Mouse (Mus musculus): ENCODE data around the gene C130050O18Rik. TPM values are rescaled to one million over a fixed set of nuclear protein-coding genes. Genes with fewer than 3 reads are reported as not detected.

Gene C130050O18Rik
- total RNA-seq (2014; fragmentation: Nextera tagmentation) (0.83 TPM in 1 of 2 replicates, not detected in the other), total RNA-seq (2017) (0.06 and 0.33 TPM in 2 replicates), polyA plus RNA-seq (2012) (0.03 and 0.07 TPM in 2 replicates)

DNA sequence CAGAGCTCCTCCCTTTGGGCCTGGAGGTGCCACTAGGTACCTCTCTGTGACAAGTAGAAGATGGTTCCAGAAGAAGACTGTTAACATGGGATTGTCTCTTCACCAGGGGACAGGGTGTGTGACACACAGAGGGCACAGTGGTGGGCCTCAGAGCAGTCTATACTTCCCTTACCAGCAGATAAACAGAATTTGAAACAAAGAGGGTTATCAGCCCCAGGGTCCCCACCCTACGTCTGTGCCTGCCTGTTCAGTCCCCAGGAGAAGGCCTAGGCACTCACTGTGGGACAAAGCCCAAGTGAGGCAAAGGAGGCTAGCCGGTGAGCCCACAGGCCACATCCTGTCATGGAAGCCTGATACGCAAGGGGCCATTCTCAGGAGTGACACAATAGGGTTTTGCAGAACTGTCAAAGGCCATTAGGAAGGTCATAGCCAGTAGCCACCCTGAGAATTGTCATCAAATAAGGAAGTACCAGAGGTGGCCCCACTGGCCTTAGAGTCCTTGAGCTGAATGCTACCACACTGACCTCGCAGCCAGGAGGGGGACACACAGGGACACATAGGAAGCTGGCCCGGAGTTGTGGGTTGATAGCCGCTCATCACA lies at the start of gene C130050O18Rik:
Gene C130050O18Rik (plus strand): TSS at position 480 of the 601 bp plus-strand sequence.
- no peak for TF ChIP-seq GATA1 (IDR thresholded peaks at IDR 0.05; ENCODE audit: borderline replicate concordance, low read length)
- no peak for TF ChIP-seq CTCF (IDR thresholded peaks at IDR 0.05; ENCODE audit: low read depth, low read length)
- TF ChIP-seq POLR2AphosphoS5 (IDR thresholded peaks at IDR 0.05; ENCODE audit: insufficient replicate concordance, low read depth, low read length): no peak
- no peak for TF ChIP-seq GATA2 (IDR thresholded peaks at IDR 0.05; ENCODE audit: borderline replicate concordance, low read depth, low read length)
- TF ChIP-seq TAL1 (conservative IDR thresholded peaks at IDR 0.05; ENCODE audit: low read depth, low read length): no peak

DNA sequence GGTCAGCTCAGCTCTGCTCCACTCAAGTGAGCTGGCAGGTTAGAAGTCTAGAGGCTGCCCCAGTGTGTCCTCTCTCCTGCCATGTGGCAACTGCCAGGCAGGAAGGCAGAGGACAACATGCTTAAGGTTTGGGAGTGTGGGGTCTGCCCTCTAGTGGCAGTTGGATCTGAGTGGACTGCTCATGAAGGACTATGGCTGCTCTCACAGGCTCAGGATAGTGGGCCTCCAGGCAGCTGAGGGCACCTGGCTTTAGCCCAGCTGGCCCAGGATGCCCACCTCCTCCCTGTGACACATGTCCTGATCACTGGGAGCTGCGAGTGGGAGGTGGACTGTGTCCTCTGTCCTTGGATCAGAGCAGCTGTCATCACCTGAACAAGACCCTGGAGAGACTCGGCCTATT lies 46.4 kb upstream of the C130050O18Rik start:
- peaks cover 7% of the 10 kb centered on the region; the same call in 1 of the 2 replicates for H3K27me3 ChIP-seq (ENCODE audit: insufficient read depth, low read length)
- no peaks in the 10 kb centered on the region for H3K9me3 ChIP-seq (replicated peaks)
- ATAC-seq (ENCODE audit: extremely low read depth, insufficient number of reproducible peaks, low FRiP score, poor library complexity, severe bottlenecking) (no peak), DNase-seq (ENCODE audit: low spot score) (no peak)
- H3K4me3 ChIP-seq (ENCODE audit: low read depth, low read length): no peak overlapping the region
- no peak for TF ChIP-seq GATA1 (IDR thresholded peaks at IDR 0.05; ENCODE audit: borderline replicate concordance, low read length)
- TF ChIP-seq GATA2 (IDR thresholded peaks at IDR 0.05; ENCODE audit: borderline replicate concordance, low read depth, low read length): no peak
- no peak for TF ChIP-seq TAL1 (conservative IDR thresholded peaks at IDR 0.05; ENCODE audit: low read depth, low read length)
- TF ChIP-seq POLR2AphosphoS5 (IDR thresholded peaks at IDR 0.05; ENCODE audit: insufficient replicate concordance, low read depth, low read length): no peak
- TF ChIP-seq CTCF (IDR thresholded peaks at IDR 0.05; ENCODE audit: low read depth, low read length): no peak
- peaks cover 66% of the 10 kb centered on the region for H3K36me3 ChIP-seq (replicated peaks)
- peaks cover 40% of the 10 kb centered on the region for H3K4me1 ChIP-seq (ENCODE audit: insufficient read depth, low read depth, low read length)

More for the DNA sequence above, at the start of gene C130050O18Rik:
- no peak for DNase-seq (ENCODE audit: low spot score)
- H3K36me3 ChIP-seq (replicated peaks): peaks cover 92% of the 10 kb centered on the region
- ATAC-seq (ENCODE audit: extremely low read depth, insufficient number of reproducible peaks, low FRiP score, poor library complexity, severe bottlenecking): no peak
- peaks cover 20% of the 10 kb centered on the region for H3K4me1 ChIP-seq (ENCODE audit: insufficient read depth, low read depth, low read length)
- no peaks in the 10 kb centered on the region for H3K9me3 ChIP-seq (replicated peaks)
- no peaks in the 10 kb centered on the region for H3K27me3 ChIP-seq (ENCODE audit: insufficient read depth, low read length)
- no peak within 1 kb of the TSS for H3K4me3 ChIP-seq (ENCODE audit: low read depth, low read length)

DNA sequence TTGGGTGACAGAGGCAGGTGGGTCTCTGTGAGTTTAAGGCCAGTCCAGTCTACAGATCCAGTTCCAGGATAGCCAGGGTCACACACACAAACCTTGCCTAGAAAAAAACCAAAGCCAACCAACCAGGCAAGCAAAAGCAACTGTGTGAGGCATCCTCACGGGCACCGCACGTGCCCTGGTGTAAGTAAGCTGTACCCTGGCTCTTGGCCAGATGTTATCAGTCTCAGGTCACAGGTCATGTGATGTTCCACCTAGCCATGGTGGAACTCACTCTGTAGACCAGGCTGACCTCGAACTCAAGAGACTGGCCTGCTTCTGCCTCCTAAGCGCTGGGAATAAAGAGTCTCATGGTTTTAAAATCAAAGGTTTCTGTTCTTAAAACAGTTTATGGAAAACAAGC lies 45.8 kb upstream of the C130050O18Rik start:
- DNase-seq (ENCODE audit: low spot score): no peak
- H3K4me1 ChIP-seq (ENCODE audit: insufficient read depth, low read depth, low read length): peaks cover 40% of the 10 kb centered on the region
- H3K36me3 ChIP-seq (replicated peaks): peaks cover 69% of the 10 kb centered on the region

DNA sequence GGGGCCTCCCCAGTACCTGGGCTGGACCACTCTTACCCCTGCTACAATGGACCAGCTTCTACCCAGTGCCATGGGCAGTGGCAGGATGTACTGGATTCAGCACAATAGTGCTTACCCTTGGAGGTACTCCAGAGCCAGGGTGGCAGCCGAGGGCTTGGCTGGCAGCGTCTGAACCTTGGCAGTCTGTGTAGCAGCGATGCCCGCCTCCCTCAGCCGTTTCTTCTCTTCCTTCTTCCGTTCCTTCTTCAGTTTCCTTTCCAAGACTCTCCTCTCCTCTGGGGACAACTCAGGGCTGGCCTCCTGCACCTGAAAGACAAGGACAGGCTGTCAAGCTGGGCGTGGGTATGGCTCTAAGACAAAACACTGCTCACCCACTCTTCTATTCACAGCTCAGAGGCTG lies 41.2 kb upstream of the C130050O18Rik start:
- ATAC-seq (ENCODE audit: extremely low read depth, insufficient number of reproducible peaks, low FRiP score, poor library complexity, severe bottlenecking): no peak
- Histone ChIP-seq H3K9me3 (replicated peaks) (no peaks in the 10 kb centered on the region), H3K27me3 (ENCODE audit: insufficient read depth, low read length) (no peaks in the 10 kb centered on the region), H3K4me1 (ENCODE audit: insufficient read depth, low read depth, low read length) (peaks cover 65% of the 10 kb centered on the region), H3K4me3 (ENCODE audit: low read depth, low read length) (peak overlapping the region; percentile 66; the same call in 1 of the 2 replicates), H3K36me3 (replicated peaks) (peaks cover 69% of the 10 kb centered on the region)
- no peak for TF ChIP-seq CTCF (IDR thresholded peaks at IDR 0.05; ENCODE audit: low read depth, low read length)
- no peak for TF ChIP-seq POLR2AphosphoS5 (IDR thresholded peaks at IDR 0.05; ENCODE audit: insufficient replicate concordance, low read depth, low read length)
- no peak for TF ChIP-seq GATA1 (IDR thresholded peaks at IDR 0.05; ENCODE audit: borderline replicate concordance, low read length)
- no peak for TF ChIP-seq TAL1 (conservative IDR thresholded peaks at IDR 0.05; ENCODE audit: low read depth, low read length)
- no peak for TF ChIP-seq GATA2 (IDR thresholded peaks at IDR 0.05; ENCODE audit: borderline replicate concordance, low read depth, low read length)
- DNase-seq (ENCODE audit: low spot score): no peak

More for the DNA sequence above, 45.8 kb upstream of the C130050O18Rik start:
- no peak for ATAC-seq (ENCODE audit: extremely low read depth, insufficient number of reproducible peaks, low FRiP score, poor library complexity, severe bottlenecking)
- H3K27me3 ChIP-seq (ENCODE audit: insufficient read depth, low read length): peaks cover 7% of the 10 kb centered on the region; the same call in 1 of the 2 replicates
- TF ChIP-seq GATA1 (IDR thresholded peaks at IDR 0.05; ENCODE audit: borderline replicate concordance, low read length) (no peak), POLR2AphosphoS5 (IDR thresholded peaks at IDR 0.05; ENCODE audit: insufficient replicate concordance, low read depth, low read length) (no peak), GATA2 (IDR thresholded peaks at IDR 0.05; ENCODE audit: borderline replicate concordance, low read depth, low read length) (no peak), TAL1 (conservative IDR thresholded peaks at IDR 0.05; ENCODE audit: low read depth, low read length) (no peak), CTCF (IDR thresholded peaks at IDR 0.05; ENCODE audit: low read depth, low read length) (no peak)
- no peak overlapping the region for H3K4me3 ChIP-seq (ENCODE audit: low read depth, low read length)
- no peaks in the 10 kb centered on the region for H3K9me3 ChIP-seq (replicated peaks)

DNA sequence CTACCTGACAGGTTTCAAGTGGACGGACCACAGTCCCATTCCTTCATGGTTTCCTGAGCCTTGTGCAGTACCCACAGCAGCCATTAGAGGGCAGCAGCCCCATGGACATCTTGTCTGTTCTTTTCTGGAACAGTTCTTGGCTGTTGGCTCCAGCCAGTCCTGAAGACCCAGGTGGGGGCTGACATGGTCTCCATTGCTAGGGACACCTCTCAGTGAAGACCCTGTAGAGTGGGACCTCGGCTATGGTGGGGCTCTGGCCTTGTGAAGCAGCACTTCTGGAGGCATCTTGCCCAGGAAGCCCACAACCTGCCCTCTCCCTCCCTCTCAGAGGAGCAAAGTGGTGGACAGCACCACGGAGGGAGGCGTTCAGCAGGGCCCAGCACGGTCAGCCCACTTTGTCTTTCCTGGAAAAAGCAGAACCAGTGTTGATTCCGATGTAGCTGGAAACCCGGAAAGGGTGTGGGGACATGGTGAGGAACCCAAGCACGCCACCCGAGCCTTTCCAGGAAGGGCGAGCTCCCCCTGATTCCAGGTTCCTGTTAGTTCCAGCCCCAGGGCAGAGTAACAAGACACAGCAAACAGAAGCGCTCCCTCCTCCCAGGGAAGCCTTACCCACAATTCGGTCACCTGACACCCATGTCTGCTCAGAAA lies 40.7 kb upstream of the C130050O18Rik start:
- ATAC-seq (ENCODE audit: extremely low read depth, insufficient number of reproducible peaks, low FRiP score, poor library complexity, severe bottlenecking) (peak; percentile 73), DNase-seq (ENCODE audit: low spot score) (peak; percentile 80)
- Histone ChIP-seq H3K4me3 (ENCODE audit: low read depth, low read length) (peak overlapping the region; percentile 66; the same call in 1 of the 2 replicates), H3K4me1 (ENCODE audit: insufficient read depth, low read depth, low read length) (peaks cover 67% of the 10 kb centered on the region), H3K36me3 (replicated peaks) (peaks cover 66% of the 10 kb centered on the region), H3K27me3 (ENCODE audit: insufficient read depth, low read length) (no peaks in the 10 kb centered on the region), H3K9me3 (replicated peaks) (no peaks in the 10 kb centered on the region)
- TF ChIP-seq CTCF (IDR thresholded peaks at IDR 0.05; ENCODE audit: low read depth, low read length): peak; percentile 100
- no peak for TF ChIP-seq TAL1 (conservative IDR thresholded peaks at IDR 0.05; ENCODE audit: low read depth, low read length)

DNA sequence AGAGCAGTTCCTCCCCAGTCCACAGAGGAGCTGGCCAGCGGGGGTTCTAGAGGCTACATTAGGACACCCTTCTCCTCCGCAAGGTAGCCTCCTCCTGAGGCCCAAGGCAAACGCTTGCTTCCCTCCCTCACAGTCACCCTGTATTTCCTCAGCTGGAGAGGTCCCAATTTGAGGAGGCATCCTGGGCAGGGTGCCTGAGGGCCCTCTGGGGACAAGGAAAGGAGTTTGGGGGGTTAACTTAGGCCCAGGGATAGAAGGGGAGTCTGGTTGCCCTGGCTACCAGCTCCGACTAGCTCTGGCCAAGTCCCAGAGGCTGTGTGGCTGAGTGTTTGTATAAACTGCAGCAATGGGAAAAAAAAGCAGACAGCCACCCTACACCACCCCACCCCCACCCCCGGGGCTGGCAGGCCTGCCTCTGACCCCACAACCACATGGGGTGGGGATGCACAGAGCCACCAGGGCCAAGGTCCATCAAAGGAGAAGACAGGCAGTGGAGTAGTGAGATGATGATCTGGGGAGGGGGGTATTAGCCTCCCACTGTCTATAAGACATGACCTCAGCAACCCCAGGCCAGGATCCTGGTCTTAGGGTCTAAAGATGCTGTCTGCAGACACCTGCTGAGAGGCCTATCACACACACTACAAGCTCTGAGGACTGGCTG lies 40.0 kb upstream of the C130050O18Rik start:
- TF ChIP-seq GATA1 (IDR thresholded peaks at IDR 0.05; ENCODE audit: borderline replicate concordance, low read length) (no peak), TAL1 (conservative IDR thresholded peaks at IDR 0.05; ENCODE audit: low read depth, low read length) (no peak), CTCF (IDR thresholded peaks at IDR 0.05; ENCODE audit: low read depth, low read length) (no peak), GATA2 (IDR thresholded peaks at IDR 0.05; ENCODE audit: borderline replicate concordance, low read depth, low read length) (no peak), POLR2AphosphoS5 (IDR thresholded peaks at IDR 0.05; ENCODE audit: insufficient replicate concordance, low read depth, low read length) (no peak)
- Histone ChIP-seq H3K4me3 (ENCODE audit: low read depth, low read length) (peak overlapping the region; percentile 66; the same call in 1 of the 2 replicates), H3K9me3 (replicated peaks) (no peaks in the 10 kb centered on the region), H3K27me3 (ENCODE audit: insufficient read depth, low read length) (no peaks in the 10 kb centered on the region), H3K36me3 (replicated peaks) (peaks cover 68% of the 10 kb centered on the region), H3K4me1 (ENCODE audit: insufficient read depth, low read depth, low read length) (peaks cover 74% of the 10 kb centered on the region)
- DNase-seq (ENCODE audit: low spot score): no peak
- ATAC-seq (ENCODE audit: extremely low read depth, insufficient number of reproducible peaks, low FRiP score, poor library complexity, severe bottlenecking): no peak

Data from G1E (cell line).